Mouse (Mus musculus) stomach, embryonic 15.5 days (tissue): Measurements from ENCODE around the gene Gm9745. TPM values are rescaled to one million over a fixed set of nuclear protein-coding genes. Genes with fewer than 3 reads are reported as not detected.
"Not testable (repeated sequence)": the region's sequence is repeated elsewhere in the genome, so short reads cannot be mapped to it uniquely, and the experiment has no call there.

Experiments
- ATAC-seq: fragments of 200-750 bp; cut with Nextera tagmentation; 2 replicates; pipeline ENCODE4 v1.8.0; 2017; ENCODE audit warnings: low read depth, moderate number of reproducible peaks, moderate TSS enrichment; ENCODE audit not compliant: insufficient read depth, low FRiP score
- H3K27ac ChIP-seq: fragments of 300-500 bp; sonication (generic); 2 replicates; pipeline ENCODE4 v1.5.1; 2015; ENCODE audit warnings: mild to moderate bottlenecking, inconsistent platforms
- H3K27me3 ChIP-seq: fragments of 300-500 bp; sonication (generic); replicated peaks from 2 replicates; pipeline ENCODE4 v1.6.1; 2015; ENCODE audit warnings: inconsistent platforms
- H3K36me3 ChIP-seq: fragments of 300-500 bp; sonication (generic); 2 replicates; pipeline ENCODE4 v1.6.1; 2015; ENCODE audit warnings: inconsistent platforms
- H3K4me1 ChIP-seq: fragments of 300-500 bp; sonication (generic); 2 replicates; pipeline ENCODE4 v1.6.1; 2015; ENCODE audit warnings: inconsistent platforms
- H3K4me2 ChIP-seq: fragments of 300-500 bp; sonication (generic); 2 replicates; pipeline ENCODE4 v1.6.1; 2015; ENCODE audit warnings: mild to moderate bottlenecking, inconsistent platforms
- H3K4me3 ChIP-seq: fragments of 300-500 bp; sonication (generic); replicated peaks from 2 replicates; pipeline ENCODE4 v1.5.1; 2015; ENCODE audit warnings: inconsistent platforms
- H3K9ac ChIP-seq: fragments of 300-500 bp; sonication (generic); 2 replicates; pipeline ENCODE4 v1.6.1; 2015; ENCODE audit warnings: inconsistent platforms
- H3K9me3 ChIP-seq: fragments of 300-500 bp; sonication (generic); 2 replicates; pipeline ENCODE4 v1.6.1; 2016; ENCODE audit warnings: inconsistent platforms
- WGBS: fragments of 180-500 bp; shearing (Covaris S2); methylation state at CpG from one replicate; pipeline ENCODE4 v1.1.7; 2015; 5-methylcytosine and 5-hydroxymethylcytosine counted together
- polyA plus RNA-seq: library from polyadenylated mRNA; unstranded; fragments of >200 nt; fragmentation: Nextera tagmentation; extraction: Ambion mirVana; gene quantifications from 2 replicates; pipeline ENCODE4 v1.2.1, GENCODE M21; 2015

Gm9745 gene
- polyA plus RNA-seq, result not detected in 2 replicates

GRCm38 (mm10) chr13:8948131-8948530, at the start of gene Gm9745:
Gene Gm9745 (minus strand): TSS chr13:8948231.
- not testable (repeated sequence) for H3K4me2 ChIP-seq, H3K9me3 ChIP-seq, H3K36me3 ChIP-seq, H3K27me3 ChIP-seq, ATAC-seq, H3K9ac ChIP-seq, H3K4me1 ChIP-seq, H3K27ac ChIP-seq, H3K4me3 ChIP-seq

GRCm38 (mm10) chr13:8997221-8997620, 49.2 kb upstream of the Gm9745 start:
- peaks cover 13% of the 10 kb centered on the region for H3K4me1 ChIP-seq
- not testable (repeated sequence) for ATAC-seq, H3K4me3 ChIP-seq, H3K36me3 ChIP-seq, H3K27me3 ChIP-seq, H3K4me2 ChIP-seq, H3K27ac ChIP-seq, H3K9ac ChIP-seq, H3K9me3 ChIP-seq
- WGBS, result 81% methylated on average over 5 of the region's 5 CpGs

GRCm38 (mm10) chr13:8995990-8996786, 48.2 kb upstream of the Gm9745 start, which contains the start of gene Gtpbp4:
Gene Gtpbp4 (minus strand): TSS chr13:8996083.
- peak within 1 kb of the TSS; percentile 72 for H3K4me2 ChIP-seq
- H3K9me3 ChIP-seq, result no peaks in the 10 kb centered on the region
- WGBS, result under 1% methylated on average over 51 of the region's 51 CpGs
- peak within 1 kb of the TSS; percentile 69 for H3K4me3 ChIP-seq
- peaks cover under 1% of the 10 kb centered on the region; the same call in 1 of the 2 replicates for H3K36me3 ChIP-seq
- H3K4me1 ChIP-seq, result peaks cover 13% of the 10 kb centered on the region
- peak within 1 kb of the TSS; percentile 88 for H3K9ac ChIP-seq
- ATAC-seq, result peak; percentile 97
- peak within 1 kb of the TSS; percentile 87 for H3K27ac ChIP-seq
- no peaks in the 10 kb centered on the region for H3K27me3 ChIP-seq

GRCm38 (mm10) chr13:8995159-8995989, 47.3 kb upstream of the Gm9745 start:
- H3K27me3 ChIP-seq, result no peaks in the 10 kb centered on the region
- WGBS, result 2% methylated on average over 33 of the region's 33 CpGs
- ATAC-seq, result peak; percentile 45
- peak overlapping the region; percentile 60; the same call in 1 of the 2 replicates for H3K9ac ChIP-seq
- no peaks in the 10 kb centered on the region for H3K9me3 ChIP-seq
- peak overlapping the region; percentile 60 for H3K4me2 ChIP-seq
- peaks cover 13% of the 10 kb centered on the region for H3K4me1 ChIP-seq
- peak overlapping the region; percentile 69 for H3K4me3 ChIP-seq
- H3K36me3 ChIP-seq, result peaks cover 6% of the 10 kb centered on the region; the same call in 1 of the 2 replicates
- peak overlapping the region; percentile 38; the same call in 1 of the 2 replicates for H3K27ac ChIP-seq

- Histone ChIP-seq H3K4me2 (no peak overlapping the region), H3K27ac (no peak overlapping the region), H3K27me3 (no peaks in the 10 kb centered on the region), H3K36me3 (peaks cover 16% of the 10 kb centered on the region), H3K4me1 (peaks cover 13% of the 10 kb centered on the region), H3K9me3 (no peaks in the 10 kb centered on the region), H3K9ac (no peak overlapping the region), H3K4me3 (no peak overlapping the region)
- ATAC-seq, result no peak
- WGBS, result 90% methylated on average over 6 of the region's 6 CpGs
Observed at GRCm38 (mm10) chr13:8992231-8992630, 44.2 kb upstream of the Gm9745 start.

- Histone ChIP-seq H3K9me3 (no peaks in the 10 kb centered on the region), H3K4me3 (no peak overlapping the region), H3K9ac (no peak overlapping the region), H3K27me3 (no peaks in the 10 kb centered on the region), H3K36me3 (peaks cover 36% of the 10 kb centered on the region), H3K4me1 (no peaks in the 10 kb centered on the region), H3K27ac (no peak overlapping the region), H3K4me2 (no peak overlapping the region)
- ATAC-seq, result no peak
- 90% methylated on average over 3 of the region's 3 CpGs for WGBS
Observed at GRCm38 (mm10) chr13:8972972-8973371, 24.9 kb upstream of the Gm9745 start.

- Histone ChIP-seq H3K27ac (no peak overlapping the region), H3K27me3 (no peaks in the 10 kb centered on the region), H3K9me3 (no peaks in the 10 kb centered on the region), H3K4me3 (no peak overlapping the region), H3K4me1 (no peaks in the 10 kb centered on the region), H3K4me2 (no peak overlapping the region), H3K9ac (no peak overlapping the region), H3K36me3 (peaks cover 33% of the 10 kb centered on the region)
- no peak for ATAC-seq
Observed at GRCm38 (mm10) chr13:8972369-8972768, 24.3 kb upstream of the Gm9745 start.

GRCm38 (mm10) chr13:8967742-8968141, 19.7 kb upstream of the Gm9745 start:
- Histone ChIP-seq H3K27ac (no peak overlapping the region), H3K9ac (no peak overlapping the region), H3K9me3 (no peaks in the 10 kb centered on the region), H3K4me3 (no peak overlapping the region), H3K27me3 (no peaks in the 10 kb centered on the region), H3K4me2 (no peak overlapping the region), H3K4me1 (no peaks in the 10 kb centered on the region), H3K36me3 (peaks cover 4% of the 10 kb centered on the region; the same call in 1 of the 2 replicates)
- 91% methylated on average over 8 of the region's 8 CpGs for WGBS
- ATAC-seq, result no peak

- ATAC-seq, result no peak
- no peak overlapping the region for H3K4me2 ChIP-seq
- 0 out of 2 replicates have a peak, but pooled peaks cover 4% of the 10 kb centered on the region for H3K36me3 ChIP-seq
- no peaks in the 10 kb centered on the region for H3K9me3 ChIP-seq
- no peaks in the 10 kb centered on the region for H3K27me3 ChIP-seq
- H3K9ac ChIP-seq, result no peak overlapping the region
- H3K4me3 ChIP-seq, result no peak overlapping the region
- 84% methylated on average over 5 of the region's 5 CpGs for WGBS
- no peak overlapping the region for H3K27ac ChIP-seq
- no peaks in the 10 kb centered on the region for H3K4me1 ChIP-seq
Observed at GRCm38 (mm10) chr13:8965224-8965623, 17.2 kb upstream of the Gm9745 start.

GRCm38 (mm10) chr13:8962266-8962665, 14.2 kb upstream of the Gm9745 start:
- H3K27me3 ChIP-seq, H3K9ac ChIP-seq, H3K9me3 ChIP-seq, H3K4me2 ChIP-seq, H3K36me3 ChIP-seq, H3K4me1 ChIP-seq, H3K4me3 ChIP-seq, H3K27ac ChIP-seq, ATAC-seq: not testable (repeated sequence)
- WGBS, result 32% methylated on average over 5 of the region's 5 CpGs

GRCm38 (mm10) chr13:8961128-8961888, 13.3 kb upstream of the Gm9745 start:
- ATAC-seq, result 0 out of 2 replicates have a peak, but pooled peaks have one; percentile 27
- H3K4me1 ChIP-seq, H3K27ac ChIP-seq, H3K9me3 ChIP-seq, H3K4me2 ChIP-seq, H3K36me3 ChIP-seq, H3K4me3 ChIP-seq, H3K9ac ChIP-seq, H3K27me3 ChIP-seq: not testable (repeated sequence)
- WGBS, result 56% methylated on average over 3 of the region's 3 CpGs
